Mouse (Mus musculus) common myeloid progenitor, adult 5-6 weeks (primary cell): ENCODE results near the gene Olfr1475. TPM values are rescaled to one million over a fixed set of nuclear protein-coding genes. Genes with fewer than 3 reads are reported as not detected.
"Not testable (repeated sequence)": the region's sequence is repeated elsewhere in the genome, so short reads cannot be mapped to it uniquely, and the experiment has no call there.

Experiments used
- ATAC-seq: replicated peaks from 2 replicates; pipeline ENCODE4 v1.8.0; 2016; ENCODE audit warnings: low read depth, mild to moderate bottlenecking, moderate TSS enrichment, inconsistent platforms; ENCODE audit not compliant: poor library complexity, severe bottlenecking
- total RNA-seq: library from RNA; stranded (forward); fragments of 200-1000, 187-1606 nt; gene quantifications from 2 replicates; pipeline ENCODE4 v1.2.3, GENCODE M21; 2017

The Olfr1475 gene
- not detected in 2 replicates for total RNA-seq

DNA sequence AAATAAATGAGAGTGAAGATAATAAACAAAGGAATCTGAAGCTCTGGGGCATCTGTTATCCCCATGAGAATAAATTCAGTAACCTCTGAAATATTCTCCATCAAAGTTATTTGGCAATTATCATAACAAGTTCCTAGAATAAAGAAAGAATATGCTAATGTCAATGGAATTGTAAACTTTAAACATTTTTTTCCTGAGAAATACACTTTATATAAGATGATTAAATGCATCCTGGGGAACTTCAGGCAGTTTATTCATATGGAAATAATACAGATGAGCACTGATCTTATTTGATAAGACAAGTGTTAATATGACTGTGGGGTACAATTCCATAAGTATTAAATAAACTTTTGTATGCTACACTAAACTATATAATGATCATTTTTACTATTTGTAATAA is at the start of gene Olfr1475:
Olfr1475 (minus strand) TSS at position 101 of the 400 bp plus-strand sequence.
- ATAC-seq = no peak

DNA sequence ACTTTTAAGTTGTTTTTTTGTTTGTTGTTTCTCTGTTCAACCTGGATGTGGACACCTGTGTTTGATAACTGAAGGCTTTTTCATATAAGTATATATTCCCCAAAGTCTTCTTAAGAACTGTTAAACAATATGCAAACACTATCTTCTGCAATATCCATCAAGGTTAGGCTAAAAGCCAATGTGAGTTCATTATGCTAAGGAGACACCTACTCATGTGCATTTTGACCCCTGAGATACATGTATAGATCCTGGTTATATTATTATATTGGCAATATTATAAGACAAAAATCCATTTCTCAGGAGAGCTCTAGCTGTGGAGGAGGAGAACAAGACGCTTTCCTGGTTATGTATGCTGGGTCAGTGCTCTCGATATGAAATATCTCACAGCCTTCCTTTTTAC is 47.6 kb upstream of the Olfr1475 start, which contains the start of gene Olfr1480:
Olfr1480 (plus strand) TSS at position 301 of the 400 bp plus-strand sequence.
- ATAC-seq = no peak

DNA sequence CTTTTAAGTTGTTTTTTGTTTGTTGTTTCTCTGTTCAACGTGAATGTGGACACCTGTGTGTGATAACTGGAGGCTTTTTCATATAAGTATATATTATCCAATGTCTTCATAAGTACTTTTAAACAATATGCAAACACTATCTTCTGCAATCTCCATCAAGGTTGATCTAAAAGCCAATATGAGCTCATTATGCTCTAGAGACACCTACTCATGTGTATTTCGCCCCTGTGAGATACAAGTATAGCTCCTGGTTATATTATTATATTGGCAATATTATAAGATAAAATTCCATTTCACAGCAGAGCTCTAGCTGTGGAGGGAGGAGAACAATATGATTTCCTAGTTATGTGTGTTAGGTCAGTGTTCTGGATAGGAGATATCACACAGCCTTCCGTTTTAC is 20.2 kb upstream of the Olfr1475 start, which contains the start of gene Olfr1477:
Olfr1477 (plus strand) TSS at position 301 of the 400 bp plus-strand sequence.
- ATAC-seq = no peak

DNA sequence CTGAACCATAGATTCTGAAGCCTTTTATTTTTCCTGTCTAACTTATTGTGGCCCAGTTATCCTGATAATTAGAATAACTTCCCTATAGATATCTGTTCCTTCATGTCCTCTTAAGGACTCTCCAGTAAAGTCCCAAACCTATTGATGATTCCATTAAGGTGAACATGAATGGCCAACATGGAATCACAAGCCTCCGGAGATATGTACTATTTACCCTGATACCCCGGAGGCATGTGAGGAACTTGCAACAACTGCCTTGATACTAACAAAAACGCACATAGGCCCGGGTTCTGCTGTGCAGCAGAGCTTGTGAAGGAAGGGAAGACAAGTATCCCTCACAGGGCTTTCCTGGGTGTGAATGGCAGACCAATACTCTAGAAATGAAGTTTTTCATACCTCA is 10.7 kb downstream of the Olfr1475 start, which contains the start of gene Olfr1474:
Olfr1474 (plus strand) TSS at position 301 of the 400 bp plus-strand sequence.
- ATAC-seq = not testable (repeated sequence)

DNA sequence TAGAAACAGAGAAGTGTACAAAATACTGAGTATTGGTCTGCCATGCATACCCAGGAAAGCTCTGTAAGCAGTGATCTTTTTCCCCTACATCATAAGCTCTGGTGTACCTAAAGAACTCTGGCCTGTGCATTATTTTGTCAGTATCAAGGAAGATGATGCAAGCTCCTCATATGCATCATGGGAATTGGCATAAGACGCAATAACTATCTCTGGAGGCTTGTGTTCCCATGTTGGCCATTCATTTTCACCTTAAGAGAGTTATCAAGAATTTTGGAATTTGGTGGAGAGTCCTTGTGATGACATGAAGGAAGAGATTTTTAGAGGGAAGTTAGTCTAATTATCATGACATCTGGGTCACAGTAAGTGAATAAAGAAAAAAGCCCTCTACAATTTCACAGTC is 24.0 kb downstream of the Olfr1475 start, which contains the start of gene Olfr1472:
Olfr1472 (minus strand) TSS at position 101 of the 400 bp plus-strand sequence.
- ATAC-seq = no peak

DNA sequence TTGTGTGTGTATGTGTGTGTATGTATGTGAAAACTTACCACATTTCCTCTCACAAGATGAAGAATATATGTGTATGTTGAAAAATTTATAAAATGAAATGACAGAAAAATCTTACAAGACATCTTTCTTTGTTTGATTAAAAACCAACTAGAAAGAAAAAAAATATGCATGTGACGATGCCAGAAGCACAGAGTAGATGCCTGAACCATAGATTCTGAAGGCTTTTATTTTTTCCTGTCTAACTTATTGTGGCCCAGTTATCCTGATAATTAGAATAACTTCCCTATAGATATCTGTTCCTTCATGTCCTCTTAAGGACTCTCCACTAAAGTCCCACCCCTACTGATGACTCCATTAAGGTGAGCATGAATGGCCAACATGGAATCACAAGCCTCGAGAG is 36.9 kb downstream of the Olfr1475 start, which contains the start of gene Olfr1471:
Olfr1471 (plus strand) TSS at position 301 of the 400 bp plus-strand sequence.
- ATAC-seq = not testable (repeated sequence)

Other genes starting within 250 kb of the Olfr1475 start
- gene Olfr1463, start 248.9 kb downstream of the Olfr1475 start, total RNA-seq = not detected in 2 replicates
- not detected in 2 replicates for gene Olfr1465, start 164.7 kb downstream of the Olfr1475 start, total RNA-seq
- not detected in 2 replicates for gene Olfr1466, start 141.3 kb downstream of the Olfr1475 start, total RNA-seq
- gene Olfr1467, start 118.0 kb downstream of the Olfr1475 start, total RNA-seq = not detected in 2 replicates
- not detected in 2 replicates for gene Olfr1469, start 72.3 kb downstream of the Olfr1475 start, total RNA-seq
- not detected in 2 replicates for gene Olfr1471, start 36.8 kb downstream of the Olfr1475 start, total RNA-seq
- gene Olfr1472, start 24.1 kb downstream of the Olfr1475 start, total RNA-seq = not detected in 2 replicates
- gene Olfr1474, start 10.6 kb downstream of the Olfr1475 start, total RNA-seq = not detected in 2 replicates
- gene Olfr1477, start 20.4 kb upstream of the Olfr1475 start, total RNA-seq = not detected in 2 replicates
- not detected in 2 replicates for gene Olfr1480, start 47.7 kb upstream of the Olfr1475 start, total RNA-seq
- not detected in 2 replicates for gene Olfr1484, start 103.3 kb upstream of the Olfr1475 start, total RNA-seq
- gene Olfr1487, start 137.2 kb upstream of the Olfr1475 start, total RNA-seq = not detected in 2 replicates
- not detected in 2 replicates for gene Olfr1489, start 151.4 kb upstream of the Olfr1475 start, total RNA-seq
- gene Olfr1490, start 170.9 kb upstream of the Olfr1475 start, total RNA-seq = not detected in 2 replicates
- not detected in 2 replicates for gene Olfr1491, start 217.1 kb upstream of the Olfr1475 start, total RNA-seq
- gene Olfr1493-ps1, start 243.1 kb upstream of the Olfr1475 start, total RNA-seq = not detected in 2 replicates